Comparison of ENCODE assay signal across 24 mouse cellular contexts in the genomic region with DNA sequence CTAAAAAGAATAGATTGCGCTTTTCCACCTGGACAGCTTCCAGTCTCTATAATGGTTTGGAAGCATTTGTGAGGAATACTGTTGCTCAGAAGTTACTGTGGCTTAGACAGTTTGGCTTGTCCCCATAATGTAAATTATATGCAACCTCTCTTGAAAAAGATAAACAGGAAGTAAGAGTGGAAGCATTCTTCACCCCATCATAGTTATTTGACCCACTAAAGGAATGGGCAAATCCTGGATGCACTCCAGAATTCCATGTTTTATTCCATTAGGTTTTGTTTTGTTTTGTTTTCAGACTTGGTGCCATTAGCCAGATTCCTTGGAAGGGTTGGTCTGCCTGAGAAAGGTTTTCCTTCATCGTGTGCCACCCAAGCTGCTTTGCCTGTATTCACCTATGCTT.
"Had no signal": no experiment of that assay in that cellular context is flagged by ENCODE, and none has a peak within 500 bp of the region (broad histone marks: within the 10 kb centered on the region; RNA-seq: fewer than 3 reads in every experiment).

No protein-coding gene starts in this region.

- DNase-seq: gastrocnemius, adult 2 months; gastrocnemius, postnatal 10 days; gastrocnemius, postnatal 25 days; heart, adult 18-20 months; heart, postnatal 10 days; heart, postnatal 4 days; kidney, adult 18-20 months; kidney, adult 8-10 months; kidney, postnatal 10 days; kidney, postnatal 25 days; kidney, postnatal 4 days; liver had no signal

- H3K4me1 ChIP-seq: intestine, embryonic 15.5 days had no signal

- H3K9me3 ChIP-seq: heart, embryonic 10.5 days; heart, embryonic 12.5 days; hindbrain, embryonic 10.5 days; hindbrain, embryonic 12.5 days; intestine, embryonic 15.5 days; limb, embryonic 13.5 days had no signal

- H3K9ac ChIP-seq: heart, embryonic 12.5 days; hindbrain, embryonic 12.5 days; hindbrain, embryonic 14.5 days; intestine, embryonic 15.5 days; limb, embryonic 13.5 days had no signal

- H3K27me3 ChIP-seq: hindbrain, embryonic 12.5 days had no signal

- ATAC-seq: hindbrain, embryonic 16.5 days; inflammation-experienced regulatory T-cells, adult 6 months; intestine, embryonic 15.5 days; intestine, postnatal 0 days had no signal

- H3K4me3 ChIP-seq: gastrocnemius, adult 2 months; heart, embryonic 10.5 days; heart, embryonic 12.5 days; hindbrain, embryonic 10.5 days; hindbrain, embryonic 12.5 days; intestine, embryonic 15.5 days; layer of hippocampus, adult 2 months; left cerebral cortex, adult 2 months; limb, embryonic 13.5 days had no signal

- H3K27ac ChIP-seq: gastrocnemius, adult 2 months; heart, embryonic 10.5 days; hindbrain, embryonic 10.5 days; hindbrain, embryonic 12.5 days; hindbrain, embryonic 14.5 days; intestine, embryonic 15.5 days; layer of hippocampus, adult 2 months; left cerebral cortex, adult 2 months; limb, embryonic 13.5 days had no signal

- H3K4me2 ChIP-seq: heart, embryonic 12.5 days; hindbrain, embryonic 12.5 days; hindbrain, embryonic 14.5 days; intestine, embryonic 15.5 days; limb, embryonic 13.5 days had no signal

- H3K36me3 ChIP-seq: heart, embryonic 10.5 days; heart, embryonic 12.5 days; hindbrain, embryonic 10.5 days; hindbrain, embryonic 12.5 days; intestine, embryonic 15.5 days; limb, embryonic 13.5 days had no signal
